Mouse (Mus musculus) liver, adult (tissue): ENCODE data around the gene Cmpk2.

Source experiments
- GATA4 ChIP-seq: IDR thresholded peaks from 2 replicates; pipeline ENCODE4 v1.6.1; 2014; ENCODE audit warnings: mild to moderate bottlenecking, low read length; ENCODE audit not compliant: insufficient replicate concordance

Cmpk2 gene

DNA sequence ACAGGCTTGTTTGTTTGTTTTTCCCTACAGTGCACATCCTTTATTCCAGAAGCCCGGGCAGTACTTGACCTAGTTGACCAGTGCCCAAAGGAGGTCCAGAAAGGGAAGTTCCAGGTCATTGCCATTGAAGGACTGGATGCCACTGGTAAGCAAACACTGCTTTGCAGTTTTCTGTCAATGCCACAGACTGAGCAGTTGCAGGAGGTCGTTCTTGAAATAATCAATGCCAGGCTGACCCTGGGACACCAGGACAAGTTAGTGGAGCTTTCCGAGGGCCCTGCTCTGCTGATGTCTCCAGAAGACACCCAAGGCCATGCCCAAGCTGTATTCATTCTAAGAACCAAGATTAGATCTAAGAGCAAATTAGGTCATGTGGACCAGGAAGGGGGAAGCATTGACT, 2.4 kb downstream of the Cmpk2 start:
- TF ChIP-seq GATA4, result no peak

DNA sequence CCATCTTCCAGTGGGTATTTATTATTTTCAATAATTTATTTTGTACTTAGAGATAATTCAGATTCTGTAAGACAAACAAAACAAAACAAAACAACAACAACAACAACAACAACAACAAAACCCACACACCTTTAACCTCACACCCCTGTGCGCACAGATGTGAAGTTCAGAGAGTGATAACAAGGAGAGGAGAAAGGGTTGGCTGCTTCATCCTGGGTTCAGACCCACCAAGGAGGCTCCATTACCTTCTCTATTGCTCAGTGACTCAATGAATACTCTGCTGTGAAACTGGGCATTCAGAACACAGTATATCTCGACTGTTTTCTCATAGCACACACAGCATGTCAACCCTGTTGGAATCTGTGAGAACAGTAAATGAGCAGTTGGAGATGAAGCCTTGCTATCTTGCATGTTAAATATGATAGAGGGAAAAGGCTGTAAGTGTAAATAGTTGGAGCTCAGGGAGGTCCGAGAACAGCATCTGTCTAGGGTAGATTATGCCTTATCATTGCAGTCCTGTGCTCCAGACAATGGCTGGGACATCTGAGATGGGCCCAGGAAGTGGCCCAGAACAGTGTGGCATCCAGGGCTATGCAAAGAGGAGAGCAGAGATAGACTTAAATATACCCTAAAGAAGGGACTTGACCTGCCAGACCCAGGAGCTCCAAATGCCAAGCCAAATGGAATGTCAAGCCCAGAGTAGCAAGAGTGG, 3.9 kb downstream of the Cmpk2 start:
- TF ChIP-seq GATA4, result no peak

DNA sequence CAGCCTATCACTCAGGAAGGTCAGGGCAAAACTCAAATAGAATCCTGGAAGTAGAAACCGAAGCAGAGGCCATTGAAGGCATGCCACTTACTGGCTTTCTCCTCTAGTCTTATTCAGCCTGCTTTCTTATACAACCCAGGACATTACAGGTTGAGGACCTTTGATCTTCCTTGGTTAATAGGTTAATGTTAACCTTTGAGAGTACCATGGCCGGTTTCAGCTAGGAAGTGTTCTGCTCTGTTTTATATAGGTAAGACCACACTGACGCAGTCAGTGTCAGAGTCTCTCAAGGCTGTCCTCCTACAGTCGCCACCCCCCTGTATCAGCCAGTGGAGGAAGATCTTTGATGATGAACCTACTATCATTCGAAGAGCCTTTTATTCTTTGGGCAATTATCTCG, 4.7 kb downstream of the Cmpk2 start:
- TF ChIP-seq GATA4, result no peak

DNA sequence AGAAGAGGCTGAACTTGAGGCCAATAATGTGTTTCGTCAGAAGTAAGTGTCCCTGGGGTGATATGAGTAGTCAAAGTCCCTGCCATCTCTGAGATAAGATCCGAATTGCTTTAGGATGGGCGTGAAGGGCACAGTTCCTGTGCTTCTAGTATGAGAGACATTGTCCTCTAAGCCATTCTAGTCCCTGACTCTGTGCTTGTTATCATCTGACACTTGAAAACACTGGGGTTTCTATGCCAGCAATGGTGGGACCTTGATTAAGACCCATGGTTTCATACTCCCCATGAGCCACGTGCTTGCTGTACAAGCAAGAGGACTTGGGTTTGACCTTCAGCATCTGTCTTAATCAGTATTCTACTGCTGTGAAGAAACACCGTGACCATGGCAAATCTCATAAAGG, 8.2 kb downstream of the Cmpk2 start:
- no peak for TF ChIP-seq GATA4

DNA sequence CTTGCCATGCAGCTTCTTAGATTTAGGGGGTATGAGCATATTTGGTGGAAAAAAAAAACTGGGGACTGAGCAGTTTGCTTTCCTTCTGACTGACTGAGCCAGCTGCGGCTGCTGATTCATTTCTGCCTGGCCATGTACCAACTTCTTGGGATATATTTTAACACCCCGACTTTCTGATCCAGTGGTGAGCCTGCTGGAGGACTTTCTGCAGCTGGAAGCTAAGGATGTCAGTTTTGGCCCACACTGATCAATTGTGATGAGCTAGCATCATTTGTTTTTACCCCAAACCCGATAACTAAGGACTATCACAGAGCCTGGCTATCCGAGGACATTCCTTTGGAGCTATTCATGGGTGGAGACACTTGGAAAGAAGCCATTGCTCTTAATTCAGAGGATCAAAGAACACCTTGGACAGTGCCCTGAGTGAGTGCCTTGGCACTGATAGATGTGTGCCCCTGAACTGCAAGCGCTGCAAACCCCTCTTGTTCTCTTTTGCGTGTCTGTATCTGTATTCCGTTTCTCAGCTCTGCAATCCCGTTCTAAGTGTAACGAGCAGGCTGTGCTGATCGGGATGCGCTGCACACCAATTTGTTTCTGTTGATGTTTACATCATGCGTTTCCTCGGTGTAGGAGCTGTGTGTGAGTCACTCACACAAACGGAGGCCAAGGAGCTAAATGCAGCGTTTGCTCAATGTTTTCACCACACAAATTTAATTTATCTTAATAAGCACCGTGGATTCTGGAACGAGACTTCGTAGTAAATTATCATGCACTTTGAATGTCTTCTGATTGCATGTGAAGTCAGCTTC, 9.4 kb downstream of the Cmpk2 start:
- TF ChIP-seq GATA4, result no peak

DNA sequence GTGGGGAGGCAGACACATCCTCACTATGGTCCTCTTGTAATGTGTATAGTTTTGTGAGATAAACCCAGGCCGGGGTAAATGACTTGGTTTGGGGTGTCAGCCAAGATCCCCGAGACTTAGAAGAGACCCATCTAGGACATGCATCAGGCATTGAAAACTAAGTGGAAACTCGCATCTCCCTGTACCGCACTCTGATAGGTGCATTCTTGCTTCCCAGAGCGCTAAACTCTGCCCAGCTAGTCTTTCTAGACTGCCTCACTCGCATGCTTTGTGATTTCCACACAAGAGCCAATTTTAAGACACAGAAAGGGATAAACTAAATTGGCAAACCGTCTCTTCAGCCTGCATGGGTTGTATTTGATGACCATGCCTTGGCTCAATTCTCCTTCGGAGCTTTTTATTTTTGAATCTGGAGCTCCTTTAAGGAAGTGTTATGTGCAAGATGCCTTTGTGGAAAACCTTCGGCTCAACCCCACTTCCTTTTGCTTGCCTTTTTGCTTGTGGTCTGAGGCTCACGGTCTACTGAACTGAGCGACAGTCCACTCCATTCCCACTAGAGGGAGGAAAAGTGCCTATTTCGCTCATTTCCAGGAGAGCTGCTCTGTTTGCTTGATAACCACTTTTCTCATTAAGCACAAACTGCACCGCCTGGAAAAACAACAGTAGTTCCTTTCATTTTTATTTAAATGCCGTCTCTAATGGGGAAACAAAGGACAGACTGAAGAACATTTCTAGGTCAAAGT, 19.0 kb downstream of the Cmpk2 start:
- TF ChIP-seq GATA4, result no peak

DNA sequence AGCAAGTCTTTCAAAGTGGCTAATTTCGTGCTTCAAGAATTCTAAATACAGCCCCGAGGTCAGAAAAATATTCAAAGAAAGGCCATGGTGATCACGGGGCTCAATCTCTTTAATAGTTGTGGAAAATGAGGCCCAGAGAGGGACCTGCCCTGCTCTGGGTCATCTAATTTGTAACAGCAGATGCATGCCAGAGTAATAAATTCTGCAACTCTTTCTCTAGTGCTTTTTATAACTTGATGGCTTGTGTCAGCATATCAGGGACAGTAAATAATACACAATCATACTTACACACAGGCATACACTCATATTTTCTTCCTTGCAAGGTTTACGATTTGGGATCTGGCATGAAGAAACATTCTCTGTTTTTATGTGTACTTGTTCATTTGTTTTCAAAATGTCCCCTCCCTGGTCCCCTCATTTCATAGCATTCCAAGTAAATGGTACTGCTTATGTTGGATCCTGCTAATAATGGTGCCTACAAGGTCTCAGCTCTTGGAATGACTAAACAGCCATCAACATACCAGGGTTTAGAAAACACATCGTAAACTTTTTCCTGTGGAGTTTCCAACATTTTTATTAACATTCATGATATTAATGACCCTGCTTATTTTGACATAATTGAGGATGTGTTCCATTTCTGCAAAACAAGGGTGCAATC, 19.7 kb downstream of the Cmpk2 start:
- TF ChIP-seq GATA4, result no peak

DNA sequence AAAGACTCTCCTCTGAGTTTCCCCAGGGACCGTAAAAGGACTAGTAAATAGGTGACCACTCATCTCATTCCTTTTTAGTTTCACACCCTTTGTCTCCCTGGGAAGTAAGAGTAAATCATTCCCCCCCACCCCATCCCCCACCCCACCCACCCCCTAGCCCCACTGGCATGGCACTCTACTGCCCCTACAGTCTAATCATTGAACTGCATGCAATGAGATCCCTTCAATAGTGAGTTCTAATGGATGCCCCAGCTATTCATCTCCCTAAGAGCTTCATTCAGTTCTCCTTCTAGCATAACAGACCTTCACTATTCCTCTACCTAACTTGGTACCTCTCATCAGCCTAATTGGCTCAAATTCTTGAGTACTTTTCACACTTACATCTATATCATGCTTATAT, 20.9 kb downstream of the Cmpk2 start:
- no peak for TF ChIP-seq GATA4

DNA sequence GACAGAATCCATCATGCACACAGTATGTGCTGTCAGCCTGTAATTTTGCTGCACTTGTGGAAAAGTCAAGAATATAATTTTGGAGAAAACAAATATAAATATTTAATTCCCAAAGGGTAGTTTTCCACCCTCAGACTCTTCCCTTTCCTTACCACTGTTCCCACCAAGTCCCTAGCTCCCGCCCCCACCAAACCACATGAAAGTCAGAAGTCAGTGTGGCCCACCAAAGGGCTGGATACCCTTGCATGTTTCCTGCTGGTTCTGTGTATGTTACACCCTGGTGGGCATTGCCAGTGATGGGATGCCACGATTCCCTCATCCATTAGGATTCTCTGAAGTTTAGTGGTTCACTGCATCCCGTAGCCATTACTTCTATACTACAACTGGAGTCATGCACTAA, 32.0 kb downstream of the Cmpk2 start:
- no peak for TF ChIP-seq GATA4

DNA sequence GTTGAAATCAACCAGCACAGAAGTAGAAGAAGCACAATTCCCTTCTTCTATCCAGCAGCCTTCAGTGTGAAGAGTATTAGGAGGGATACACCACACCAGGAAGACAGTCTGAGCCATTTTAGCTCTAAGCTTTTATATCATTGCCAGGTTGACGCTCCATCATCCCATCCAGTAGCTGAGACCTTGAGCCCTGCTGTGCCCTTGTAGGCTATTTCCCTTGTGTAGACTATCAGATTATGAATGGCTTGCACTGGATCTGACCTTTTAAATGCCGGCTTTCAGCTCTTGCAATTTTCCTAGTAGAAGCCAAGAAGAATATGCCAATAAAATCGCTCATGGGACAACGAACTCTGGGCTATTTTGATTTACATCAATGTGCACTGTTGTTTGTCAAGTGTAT, 42.0 kb downstream of the Cmpk2 start:
- no peak for TF ChIP-seq GATA4

DNA sequence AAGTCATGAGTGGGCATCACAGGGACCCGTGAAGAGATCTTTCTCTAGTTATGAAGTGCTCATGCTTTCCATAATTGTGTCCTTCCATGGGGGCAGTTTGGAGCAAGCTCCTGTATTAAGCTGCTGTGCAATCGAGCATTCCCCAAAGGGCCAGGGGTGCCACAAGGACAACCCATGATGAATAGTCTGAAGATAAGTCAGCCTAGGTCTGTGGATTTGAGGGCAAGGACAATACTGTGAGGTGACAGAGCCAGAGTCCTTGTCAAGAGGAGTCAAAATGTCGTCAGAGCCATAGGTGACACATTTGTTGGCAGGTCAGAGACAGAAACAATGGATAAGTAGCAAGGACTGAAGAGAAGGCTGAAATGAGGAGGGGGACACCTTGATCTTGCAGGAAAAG, 49.2 kb downstream of the Cmpk2 start:
- no peak for TF ChIP-seq GATA4

DNA sequence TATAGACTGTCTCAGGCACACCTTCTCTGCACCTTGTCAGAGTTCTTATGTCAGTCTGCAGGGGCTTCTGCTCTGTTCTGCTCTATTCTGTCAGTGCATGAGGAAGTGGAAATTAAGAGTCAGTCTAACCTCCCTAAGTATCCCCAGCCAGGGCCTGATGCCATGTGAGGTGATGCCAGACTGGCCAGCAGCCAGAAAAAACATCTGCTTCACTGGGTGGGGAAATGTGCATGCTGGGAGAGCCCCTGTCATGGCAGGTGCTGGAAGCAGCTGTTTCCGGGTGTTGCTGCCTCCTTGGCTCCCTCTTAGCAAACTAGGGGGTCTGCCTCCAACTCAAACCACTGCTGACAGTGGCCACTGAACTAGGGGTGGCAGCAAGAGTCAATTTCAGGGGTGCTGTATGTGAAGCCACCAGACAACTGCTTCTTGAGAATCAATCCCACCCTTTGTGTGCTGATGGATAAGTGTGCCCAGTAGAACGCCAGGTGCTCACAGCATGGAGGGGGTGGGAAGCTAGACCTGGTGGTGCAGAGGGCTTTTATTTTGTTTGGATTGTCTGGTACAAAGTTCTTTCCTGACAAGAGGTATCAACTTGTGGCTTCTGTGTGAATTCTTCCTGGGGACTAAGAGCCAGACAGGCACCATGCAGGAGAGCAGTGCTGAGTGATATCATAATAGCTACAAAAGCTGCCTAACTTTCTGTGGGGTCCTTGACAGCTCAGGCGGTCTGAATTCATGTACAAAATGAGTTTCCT, 56.1 kb downstream of the Cmpk2 start:
- no peak for TF ChIP-seq GATA4

DNA sequence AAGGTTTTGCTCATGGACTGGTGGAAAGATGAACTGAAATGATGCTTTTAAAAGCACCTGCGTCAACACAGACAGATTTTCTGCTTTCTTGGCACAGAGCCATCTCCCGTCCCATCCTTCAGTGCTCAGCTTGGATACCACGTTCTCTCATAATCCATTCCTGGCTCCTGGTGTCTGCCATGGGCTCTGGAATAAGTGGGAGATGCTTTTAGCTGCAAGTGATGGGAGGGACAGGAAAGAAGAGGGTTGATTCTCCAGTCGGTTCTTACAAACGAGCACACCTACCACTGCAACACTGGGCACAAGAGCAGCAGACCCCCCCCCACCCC, 56.7 kb downstream of the Cmpk2 start:
- TF ChIP-seq GATA4, result no peak
